Mouse (Mus musculus) stomach, postnatal 0 days (tissue): Measurements from ENCODE around the gene Nfe2l1. TPM values are rescaled to one million over a fixed set of nuclear protein-coding genes. Genes with fewer than 3 reads are reported as not detected.
A peak's percentile ranks its signal among the peaks of the same experiment; 100 is the strongest.
"Not testable (repeated sequence)": the region's sequence is repeated elsewhere in the genome, so short reads cannot be mapped to it uniquely, and the experiment has no call there.

Experiments used
- ATAC-seq: fragments of 200-750 bp; cut with Nextera tagmentation; 2 replicates; pipeline ENCODE4 v1.8.0; 2017; ENCODE audit not compliant: low FRiP score, low TSS enrichment
- DNase-seq: peaks from one replicate; pipeline ENCODE4 v3.0.0-alpha.2; 2016; ENCODE audit warnings: low spot score
- H3K27ac ChIP-seq: fragments of 300-500 bp; sonication (generic); replicated peaks from 2 replicates; pipeline ENCODE4 v1.5.1; 2014; ENCODE audit warnings: mild to moderate bottlenecking, control low read depth
- H3K27me3 ChIP-seq: fragments of 300-500 bp; sonication (generic); 2 replicates; pipeline ENCODE4 v1.6.1; 2014; ENCODE audit warnings: low read length; ENCODE audit not compliant: control insufficient read depth, insufficient read depth
- H3K36me3 ChIP-seq: fragments of 300-500 bp; sonication (generic); 2 replicates; pipeline ENCODE4 v1.6.1; 2014; ENCODE audit warnings: low read length, mixed read lengths; ENCODE audit not compliant: control insufficient read depth, insufficient read depth
- H3K4me1 ChIP-seq: fragments of 300-500 bp; sonication (generic); replicated peaks from 2 replicates; pipeline ENCODE4 v1.6.1; 2014; ENCODE audit warnings: antibody characterized with exemption; ENCODE audit not compliant: control insufficient read depth, insufficient read depth
- H3K4me2 ChIP-seq: fragments of 300-500 bp; sonication (generic); replicated peaks from 2 replicates; pipeline ENCODE4 v1.6.1; 2014; ENCODE audit warnings: low read depth, mild to moderate bottlenecking, control low read depth, moderate library complexity
- H3K4me3 ChIP-seq: fragments of 300-500 bp; sonication (generic); 2 replicates; pipeline ENCODE4 v1.5.1; 2014; ENCODE audit warnings: low read depth, low read length, control low read depth
- H3K9ac ChIP-seq: fragments of 300-500 bp; sonication (generic); 2 replicates; pipeline ENCODE4 v1.6.1; 2014; ENCODE audit warnings: mild to moderate bottlenecking, low read length, control low read depth, mixed read lengths
- H3K9me3 ChIP-seq: fragments of 300-500 bp; sonication (generic); 2 replicates; pipeline ENCODE4 v1.6.1; 2016; ENCODE audit warnings: low read length; ENCODE audit not compliant: control insufficient read depth
- CTCF ChIP-seq: IDR thresholded peaks from 2 replicates; pipeline ENCODE4 v1.5.1; 2016; ENCODE audit warnings: antibody characterized with exemption, low read depth, mild to moderate bottlenecking, moderate library complexity
- EP300 ChIP-seq: optimal IDR thresholded peaks from 2 replicates; pipeline ENCODE3; 2016; ENCODE audit warnings: antibody characterized with exemption
- WGBS: fragments of 180-500 bp; shearing (Covaris S2); extraction: QIAGEN DNeasy Blood & Tissue Kit; methylation state at CpG from one replicate; pipeline ENCODE4 v1.1.7; 2014; 5-methylcytosine and 5-hydroxymethylcytosine counted together
- polyA plus RNA-seq: library from polyadenylated mRNA; unstranded; fragments of >200 nt; fragmentation: Nextera tagmentation; extraction: Ambion mirVana; gene quantifications from 2 replicates; pipeline ENCODE4 v1.2.1, GENCODE M21; 2015

The Nfe2l1 gene
- polyA plus RNA-seq, 1 experiment from 2014 or later, result 35.6 TPM

DNA sequence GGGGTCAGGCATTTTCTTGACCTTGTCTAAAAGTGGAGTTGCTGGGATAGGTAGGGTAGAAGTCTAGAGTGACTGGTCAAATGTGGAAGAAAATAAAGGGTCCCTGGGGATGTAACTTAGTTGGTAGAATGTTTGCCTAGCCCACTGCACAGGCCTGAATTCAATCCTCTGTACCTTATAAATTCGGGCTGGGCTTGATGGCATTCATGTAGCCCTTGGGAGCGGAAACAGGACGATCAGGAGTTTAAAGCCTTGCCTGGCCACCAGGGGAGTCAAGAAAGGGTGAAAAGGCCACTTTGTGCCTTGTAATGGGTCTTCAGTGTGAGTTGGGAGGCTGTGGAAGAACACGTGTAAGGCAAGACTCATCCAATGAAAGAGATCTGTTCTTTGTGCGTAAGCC is 39.8 kb downstream of the Nfe2l1 start:
- peaks cover 6% of the 10 kb centered on the region for H3K4me1 ChIP-seq
- H3K4me3 ChIP-seq, result peak overlapping the region; percentile 85
- TF ChIP-seq EP300 (no peak), CTCF (peak; percentile 41)
- 6% methylated on average over 5 of the region's 5 CpGs for WGBS
- peak overlapping the region; percentile 65 for H3K9ac ChIP-seq
- DNase-seq (no peak), ATAC-seq (no peak)
- H3K36me3 ChIP-seq, result no peaks in the 10 kb centered on the region
- H3K27ac ChIP-seq, result 0 out of 2 replicates have a peak overlapping the region, but pooled peaks have one; percentile 87
- no peaks in the 10 kb centered on the region for H3K9me3 ChIP-seq
- peak overlapping the region; percentile 69 for H3K4me2 ChIP-seq
- H3K27me3 ChIP-seq, result no peaks in the 10 kb centered on the region

DNA sequence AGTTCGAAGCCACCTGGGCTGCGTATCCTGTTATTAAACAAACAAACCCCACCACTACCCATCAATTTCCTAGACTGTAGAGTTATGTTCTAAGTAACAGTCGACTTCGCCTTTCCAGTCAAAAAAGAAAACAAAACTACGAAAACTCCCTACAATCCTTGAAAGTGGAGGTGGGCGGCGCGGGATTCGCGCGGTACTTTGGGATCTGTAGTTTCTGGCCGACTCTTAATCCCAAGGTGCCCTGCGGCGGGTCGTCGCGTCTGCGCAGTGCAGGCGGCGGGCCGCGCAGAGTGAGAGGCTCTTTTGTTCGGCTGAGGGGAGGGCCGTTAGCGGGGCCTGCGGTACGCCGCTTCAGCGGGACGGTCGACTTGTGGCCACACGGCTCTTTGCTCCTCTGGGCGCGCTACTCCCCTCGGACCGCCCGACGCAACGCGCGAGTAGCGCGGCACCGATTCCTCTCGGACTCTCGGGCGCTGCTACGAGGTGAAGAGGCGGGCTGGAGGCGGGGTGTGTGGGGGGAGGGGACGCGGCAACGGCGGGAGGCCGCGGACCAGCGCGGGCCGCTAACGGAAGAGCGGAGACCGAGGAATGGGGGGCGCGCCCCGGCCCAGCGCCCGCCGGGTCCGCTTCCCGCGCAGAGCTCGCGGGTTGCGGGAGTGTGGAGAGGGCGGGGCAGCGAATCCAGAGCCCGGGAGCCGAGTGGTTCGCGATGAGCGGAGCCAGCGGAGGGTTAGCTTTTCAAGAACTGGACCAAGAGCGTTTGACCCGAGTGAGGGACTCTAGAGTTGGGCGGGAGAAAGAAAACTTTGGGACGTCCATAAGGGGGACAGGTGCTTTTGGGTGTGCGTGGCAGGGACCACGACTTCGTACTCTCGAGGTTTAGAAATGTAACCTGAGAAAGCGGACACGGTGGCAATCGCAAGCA is 40.6 kb downstream of the Nfe2l1 start, which contains the start of gene Cbx1:
TSS of gene Cbx1 (plus strand) at position 257 of the 925 bp plus-strand sequence.
- H3K27me3 ChIP-seq, result no peaks in the 10 kb centered on the region
- H3K9me3 ChIP-seq, result no peaks in the 10 kb centered on the region
- 1% methylated on average over 75 of the region's 93 CpGs for WGBS
- H3K4me1 ChIP-seq, result peaks cover 6% of the 10 kb centered on the region
- H3K9ac ChIP-seq, result peak within 1 kb of the TSS; percentile 65
- TF ChIP-seq CTCF (no peak), EP300 (no peak)
- peak within 1 kb of the TSS; percentile 69 for H3K4me2 ChIP-seq
- DNase-seq, result peak; percentile 92
- H3K27ac ChIP-seq, result peak within 1 kb of the TSS; percentile 87
- ATAC-seq, result peak; percentile 96
- peak within 1 kb of the TSS; percentile 85 for H3K4me3 ChIP-seq
- no peaks in the 10 kb centered on the region for H3K36me3 ChIP-seq

DNA sequence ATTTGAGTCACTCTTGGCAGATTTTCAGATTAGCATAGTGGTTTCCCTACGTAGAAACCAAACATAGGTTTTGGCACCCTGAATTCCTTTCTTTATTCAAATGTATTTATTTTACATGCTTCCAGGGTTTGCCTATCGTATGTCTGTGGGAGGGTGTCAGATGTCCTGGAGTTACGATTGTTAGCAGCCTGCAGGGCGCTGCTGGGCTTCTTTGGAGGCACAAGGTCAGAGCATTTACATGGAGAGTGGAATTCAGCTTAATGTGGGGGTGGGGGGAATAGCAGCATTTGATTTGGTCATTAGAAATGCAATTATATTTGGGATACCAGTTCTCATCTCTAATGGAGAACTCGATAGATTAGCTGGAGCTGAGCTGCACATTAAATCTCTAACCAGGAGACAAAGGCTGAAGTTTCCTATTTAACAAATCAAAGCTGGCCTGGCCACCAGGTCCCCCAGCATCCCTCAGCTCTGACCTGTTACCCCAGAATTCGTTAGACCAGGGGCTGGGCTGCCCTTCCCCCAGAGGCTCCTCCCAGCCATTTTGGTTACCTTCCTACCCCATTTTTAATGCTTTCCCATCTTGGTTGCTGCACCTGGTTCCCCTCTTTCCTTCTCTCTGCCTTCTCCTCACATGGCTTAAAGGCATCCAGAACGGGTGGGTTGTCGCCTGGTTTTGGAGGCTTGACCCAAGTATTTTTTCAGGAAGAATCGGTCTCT is 42.9 kb downstream of the Nfe2l1 start:
- TF ChIP-seq CTCF, result no peak
- no peak for TF ChIP-seq EP300
- H3K9ac ChIP-seq, result no peak overlapping the region
- H3K4me2 ChIP-seq, result no peak overlapping the region
- H3K27ac ChIP-seq, result no peak overlapping the region
- 32% methylated on average over 9 of the region's 9 CpGs for WGBS
- peaks cover 6% of the 10 kb centered on the region for H3K4me1 ChIP-seq
- H3K9me3 ChIP-seq, result no peaks in the 10 kb centered on the region
- ATAC-seq (no peak), DNase-seq (no peak)
- no peaks in the 10 kb centered on the region for H3K36me3 ChIP-seq
- H3K27me3 ChIP-seq, result no peaks in the 10 kb centered on the region
- no peak overlapping the region for H3K4me3 ChIP-seq

DNA sequence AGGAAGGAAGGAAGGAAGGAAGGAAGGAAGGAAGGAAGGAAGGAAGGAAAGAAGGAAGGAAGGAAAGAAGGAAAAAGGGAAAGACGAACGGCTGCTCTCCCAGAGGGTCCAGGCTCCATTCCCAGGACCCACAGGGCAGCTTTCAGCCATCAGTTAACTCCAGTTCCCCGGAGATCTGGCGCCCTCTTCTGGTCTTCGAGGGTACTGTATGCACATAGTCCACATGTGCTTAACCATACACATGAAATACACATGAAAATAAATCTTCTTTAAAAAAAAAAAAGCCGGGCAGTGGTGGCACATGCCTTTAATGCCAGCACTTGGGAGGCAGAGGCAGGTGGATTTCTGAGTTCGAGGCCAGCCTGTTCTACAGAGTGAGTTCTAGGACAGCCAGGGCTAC is 44.9 kb downstream of the Nfe2l1 start:
- peak; percentile 84 for DNase-seq
- H3K9me3 ChIP-seq, H3K27me3 ChIP-seq, H3K9ac ChIP-seq, H3K4me2 ChIP-seq, H3K4me1 ChIP-seq, H3K27ac ChIP-seq, H3K36me3 ChIP-seq, H3K4me3 ChIP-seq, ATAC-seq: not testable (repeated sequence)
- WGBS, result 10% methylated on average over 7 of the region's 7 CpGs
- TF ChIP-seq CTCF, result peak; percentile 80

DNA sequence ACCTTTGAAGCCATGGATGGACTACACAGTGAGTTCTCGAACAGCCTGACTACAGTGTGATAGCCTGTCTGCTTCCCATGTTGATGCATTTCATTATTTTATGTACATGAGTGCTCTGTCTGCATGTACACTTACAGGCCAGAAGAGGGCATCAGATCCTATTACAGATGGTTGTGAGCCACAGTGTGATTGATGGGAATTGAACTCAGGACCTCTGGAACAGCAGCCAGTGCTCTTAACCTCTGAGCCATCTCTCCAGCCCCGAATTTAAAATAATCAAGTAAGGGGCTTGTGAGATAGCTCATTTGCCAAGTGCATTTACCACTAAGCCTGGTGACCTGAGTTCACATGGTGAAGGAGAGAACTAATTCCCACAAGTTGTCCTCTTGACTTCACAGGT is 48.3 kb downstream of the Nfe2l1 start:
- Histone ChIP-seq H3K9ac (no peak overlapping the region), H3K4me3 (no peak overlapping the region), H3K36me3 (no peaks in the 10 kb centered on the region), H3K4me2 (no peak overlapping the region), H3K9me3 (no peaks in the 10 kb centered on the region), H3K4me1 (no peaks in the 10 kb centered on the region), H3K27ac (no peak overlapping the region), H3K27me3 (no peaks in the 10 kb centered on the region)
- WGBS, result 63% methylated on average over 2 of the region's 2 CpGs
- no peak for TF ChIP-seq EP300
- peak; percentile 68 for TF ChIP-seq CTCF
- DNase-seq (no peak), ATAC-seq (no peak)

DNA sequence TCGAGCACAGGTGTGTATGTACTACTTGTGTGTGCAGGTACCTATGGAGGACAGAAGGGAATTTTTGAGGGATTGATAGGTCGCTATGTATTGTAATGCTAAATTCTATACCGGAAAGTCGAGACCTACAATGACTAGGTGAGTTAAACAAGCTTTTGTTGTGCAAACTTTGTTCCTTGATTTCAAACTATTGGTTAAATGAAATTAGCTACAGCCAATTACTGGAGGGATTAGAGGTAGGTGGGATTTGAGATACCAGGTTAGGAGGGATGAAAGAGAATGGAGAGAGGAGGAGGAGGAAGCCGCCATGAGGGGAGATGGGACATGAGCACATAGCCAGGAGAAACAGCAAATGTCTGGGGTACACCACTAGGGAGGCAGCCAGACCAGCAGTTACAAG is 49.5 kb downstream of the Nfe2l1 start:
- no peaks in the 10 kb centered on the region for H3K27me3 ChIP-seq
- no peaks in the 10 kb centered on the region for H3K36me3 ChIP-seq
- H3K4me3 ChIP-seq, result no peak overlapping the region
- H3K4me2 ChIP-seq, result no peak overlapping the region
- no peaks in the 10 kb centered on the region for H3K9me3 ChIP-seq
- DNase-seq (no peak), ATAC-seq (no peak)
- 74% methylated on average over 5 of the region's 5 CpGs for WGBS
- TF ChIP-seq CTCF, result no peak
- TF ChIP-seq EP300, result no peak
- no peaks in the 10 kb centered on the region for H3K4me1 ChIP-seq
- H3K9ac ChIP-seq, result no peak overlapping the region
- H3K27ac ChIP-seq, result no peak overlapping the region

DNA sequence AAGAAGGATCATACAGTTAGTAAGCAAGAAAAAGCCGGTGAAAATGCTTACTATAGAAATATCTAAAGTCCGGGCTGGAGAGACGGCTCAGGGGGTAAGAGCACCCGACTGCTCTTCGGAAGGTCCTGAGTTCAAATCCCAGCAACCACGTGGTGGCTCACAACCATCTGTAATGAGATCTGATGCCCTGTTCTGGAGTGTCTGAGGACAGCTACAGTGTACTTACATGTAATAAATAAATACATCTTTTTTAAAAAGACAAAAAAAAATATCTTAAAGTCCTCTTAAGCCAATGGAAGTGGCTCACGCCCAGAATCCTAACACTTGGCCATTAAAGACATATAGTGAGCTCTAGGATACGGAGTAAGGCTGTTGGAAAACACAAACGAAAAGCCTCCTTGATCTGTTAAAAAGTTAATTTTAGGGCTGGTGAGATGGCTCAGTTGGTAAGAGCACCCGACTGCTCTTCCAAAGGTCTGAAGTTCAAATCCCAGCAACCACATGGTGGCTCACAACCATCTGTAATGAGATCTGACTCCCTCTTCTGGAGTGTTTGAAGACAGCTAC is 51.6 kb downstream of the Nfe2l1 start:
- WGBS, result 65% methylated on average over 10 of the region's 10 CpGs
- not testable (repeated sequence) for H3K36me3 ChIP-seq, ATAC-seq, H3K9me3 ChIP-seq, H3K9ac ChIP-seq, DNase-seq, H3K4me1 ChIP-seq, H3K27me3 ChIP-seq
- H3K4me2 ChIP-seq, result peak overlapping the region; percentile 88
- H3K27ac ChIP-seq, result peak overlapping the region; percentile 70
- peak overlapping the region; percentile 71 for H3K4me3 ChIP-seq
